Mouse (Mus musculus) embryonic facial prominence, embryonic 15.5 days (tissue): ENCODE results near the gene Amn. TPM values are rescaled to one million over a fixed set of nuclear protein-coding genes. Genes with fewer than 3 reads are reported as not detected.

ENCODE experiments used
- ATAC-seq: fragments of 200-750 bp; cut with Nextera tagmentation; 2 replicates; pipeline ENCODE4 v1.8.0; 2017; ENCODE audit warnings: low read depth, moderate TSS enrichment; ENCODE audit not compliant: insufficient number of reproducible peaks, low FRiP score, low TSS enrichment
- H3K27ac ChIP-seq: fragments of 300-500 bp; sonication (generic); replicated peaks from 2 replicates; pipeline ENCODE4 v1.5.1; 2015; ENCODE audit warnings: mild to moderate bottlenecking, inconsistent platforms
- H3K27me3 ChIP-seq: fragments of 300-500 bp; sonication (generic); 2 replicates; pipeline ENCODE4 v1.6.1; 2015; ENCODE audit warnings: inconsistent platforms
- H3K36me3 ChIP-seq: fragments of 300-500 bp; sonication (generic); 2 replicates; pipeline ENCODE4 v1.6.1; 2015; ENCODE audit warnings: mild to moderate bottlenecking, inconsistent platforms
- H3K4me1 ChIP-seq: fragments of 300-500 bp; sonication (generic); 2 replicates; pipeline ENCODE4 v1.6.1; 2015; ENCODE audit warnings: inconsistent platforms
- H3K4me2 ChIP-seq: fragments of 300-500 bp; sonication (generic); replicated peaks from 2 replicates; pipeline ENCODE4 v1.6.1; 2015; ENCODE audit warnings: mild to moderate bottlenecking, inconsistent platforms
- H3K4me3 ChIP-seq: fragments of 300-500 bp; sonication (generic); replicated peaks from 2 replicates; pipeline ENCODE4 v1.5.1; 2015; ENCODE audit warnings: mild to moderate bottlenecking, inconsistent platforms
- H3K9ac ChIP-seq: fragments of 300-500 bp; sonication (generic); 2 replicates; pipeline ENCODE4 v1.6.1; 2015; ENCODE audit warnings: inconsistent platforms
- H3K9me3 ChIP-seq: fragments of 300-500 bp; sonication (generic); replicated peaks from 2 replicates; pipeline ENCODE4 v1.6.1; 2016; ENCODE audit warnings: inconsistent platforms
- WGBS: fragments of 180-500 bp; shearing (Covaris S2); methylation state at CpG from one replicate; pipeline ENCODE4 v1.1.7; 2015; 5-methylcytosine and 5-hydroxymethylcytosine counted together
- polyA plus RNA-seq: library from polyadenylated mRNA; unstranded; fragments of >200 nt; fragmentation: Nextera tagmentation; extraction: Ambion mirVana; gene quantifications from 2 replicates; pipeline ENCODE4 v1.2.1, GENCODE M21; 2015

Gene Amn
- 0.59 and 1.0 TPM in 2 replicates for polyA plus RNA-seq

GRCm38 (mm10) chr12:111270629-111271277, at the start of gene Amn:
TSS of gene Amn (plus strand) at chr12:111271095.
- 32% methylated on average over 25 of the region's 25 CpGs for WGBS
- H3K4me2 ChIP-seq, result peak within 1 kb of the TSS; percentile 31
- peak within 1 kb of the TSS; percentile 20 for H3K4me3 ChIP-seq
- no peak for ATAC-seq
- H3K9me3 ChIP-seq, result no peaks in the 10 kb centered on the region
- no peak within 1 kb of the TSS for H3K9ac ChIP-seq
- H3K27ac ChIP-seq, result no peak within 1 kb of the TSS
- peaks cover 66% of the 10 kb centered on the region for H3K27me3 ChIP-seq
- H3K36me3 ChIP-seq, result no peaks in the 10 kb centered on the region; the same call in 1 of the 2 replicates
- peaks cover 35% of the 10 kb centered on the region for H3K4me1 ChIP-seq

DNA sequence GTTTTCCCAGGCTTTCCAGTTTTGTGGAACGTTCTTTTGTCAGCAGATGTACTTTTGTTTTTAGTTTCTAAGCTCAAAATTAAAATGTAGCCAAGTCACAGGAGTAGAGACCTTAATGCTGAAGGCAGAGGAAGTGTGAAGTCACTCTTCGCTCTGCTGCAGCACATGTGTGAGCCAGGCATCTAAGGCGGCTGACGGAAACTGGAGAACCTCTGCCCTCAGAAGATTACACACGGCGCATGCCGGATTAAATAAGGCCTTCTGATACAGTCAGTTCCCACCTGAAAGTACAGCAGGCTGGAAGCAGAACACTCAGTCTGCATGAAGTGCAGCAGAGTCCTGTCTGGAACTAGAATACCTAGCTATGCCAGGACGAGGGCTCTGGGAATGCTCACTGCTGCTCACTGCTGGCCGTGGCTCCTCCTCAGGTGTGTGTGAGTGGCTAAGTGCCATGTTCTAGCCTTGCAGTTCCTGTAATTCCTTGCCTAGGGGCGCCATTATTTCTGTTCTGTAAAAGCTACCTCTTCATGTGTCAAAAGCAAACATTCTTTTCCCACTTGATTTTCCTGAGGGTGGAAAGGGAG, 45.6 kb upstream of the Amn start:
- Histone ChIP-seq H3K4me2 (no peak overlapping the region), H3K4me1 (peaks cover 8% of the 10 kb centered on the region), H3K36me3 (peaks cover 25% of the 10 kb centered on the region), H3K4me3 (no peak overlapping the region), H3K27me3 (no peaks in the 10 kb centered on the region), H3K9me3 (no peaks in the 10 kb centered on the region), H3K27ac (peak overlapping the region; percentile 8; the same call in 1 of the 2 replicates), H3K9ac (no peak overlapping the region)
- ATAC-seq, result no peak
- 39% methylated on average over 10 of the region's 10 CpGs for WGBS

DNA sequence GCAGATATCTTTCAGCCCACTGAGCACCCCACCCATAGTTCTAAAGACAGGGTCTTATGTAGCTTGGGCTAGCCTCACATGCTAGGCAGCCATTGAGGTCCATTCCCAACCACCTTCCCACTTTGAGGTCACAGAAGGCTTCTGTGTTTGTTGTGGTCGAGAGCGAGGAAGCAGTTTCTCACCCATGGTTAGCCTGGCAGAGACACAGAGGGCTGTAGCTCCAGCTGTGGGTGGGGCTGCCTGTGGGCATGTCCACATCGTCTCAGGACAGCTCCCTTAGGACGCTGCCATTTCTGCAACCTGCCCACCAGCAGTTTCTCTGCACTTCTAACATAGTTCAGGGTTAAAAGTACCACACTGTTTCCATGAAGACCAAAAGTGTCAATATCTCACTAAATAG, 43.5 kb upstream of the Amn start:
- Histone ChIP-seq H3K36me3 (peaks cover 11% of the 10 kb centered on the region), H3K9ac (no peak overlapping the region), H3K27ac (no peak overlapping the region), H3K4me2 (no peak overlapping the region), H3K4me3 (no peak overlapping the region), H3K4me1 (peaks cover 8% of the 10 kb centered on the region), H3K27me3 (no peaks in the 10 kb centered on the region), H3K9me3 (no peaks in the 10 kb centered on the region)
- no peak for ATAC-seq
- 71% methylated on average over 4 of the region's 4 CpGs for WGBS

GRCm38 (mm10) chr12:111228488-111228887, 42.4 kb upstream of the Amn start:
- Histone ChIP-seq H3K9me3 (no peaks in the 10 kb centered on the region), H3K36me3 (0 out of 2 replicates have a peak, but pooled peaks cover 9% of the 10 kb centered on the region), H3K4me1 (peaks cover 8% of the 10 kb centered on the region), H3K4me3 (no peak overlapping the region), H3K4me2 (no peak overlapping the region), H3K9ac (no peak overlapping the region), H3K27ac (no peak overlapping the region), H3K27me3 (no peaks in the 10 kb centered on the region)
- 92% methylated on average over 5 of the region's 5 CpGs for WGBS
- no peak for ATAC-seq

DNA sequence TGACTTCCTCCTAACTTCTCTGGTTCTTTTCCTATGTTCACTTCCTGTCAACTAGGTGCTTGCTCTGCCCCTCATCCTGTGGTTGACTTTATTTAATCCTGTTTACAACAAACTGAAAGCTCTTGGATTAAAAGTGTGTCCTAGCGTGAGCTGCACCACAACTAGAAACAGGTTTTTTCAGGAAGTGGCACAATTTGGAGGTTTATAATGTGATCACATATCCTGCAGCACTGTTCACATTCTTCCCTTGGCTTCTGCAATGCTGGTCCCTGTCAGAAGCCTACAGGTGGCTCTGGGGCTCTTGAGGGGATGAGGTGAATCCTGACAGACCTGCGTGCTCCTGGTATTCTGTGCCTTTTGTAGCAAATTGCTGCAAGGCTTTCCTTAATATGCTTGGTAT, 40.1 kb upstream of the Amn start:
- Histone ChIP-seq H3K4me2 (no peak overlapping the region), H3K9me3 (no peaks in the 10 kb centered on the region), H3K27me3 (no peaks in the 10 kb centered on the region), H3K9ac (no peak overlapping the region), H3K4me3 (no peak overlapping the region), H3K27ac (no peak overlapping the region), H3K4me1 (0 out of 2 replicates have a peak, but pooled peaks cover 3% of the 10 kb centered on the region), H3K36me3 (0 out of 2 replicates have a peak, but pooled peaks cover 9% of the 10 kb centered on the region)
- 79% methylated on average over 2 of the region's 2 CpGs for WGBS
- ATAC-seq, result no peak

GRCm38 (mm10) chr12:111233798-111234197, 37.1 kb upstream of the Amn start:
- Histone ChIP-seq H3K4me2 (no peak overlapping the region), H3K36me3 (no peaks in the 10 kb centered on the region), H3K27me3 (no peaks in the 10 kb centered on the region), H3K4me1 (peaks cover 12% of the 10 kb centered on the region), H3K4me3 (no peak overlapping the region), H3K9me3 (no peaks in the 10 kb centered on the region), H3K9ac (no peak overlapping the region), H3K27ac (0 out of 2 replicates have a peak overlapping the region, but pooled peaks have one; percentile 14)
- ATAC-seq, result no peak
- WGBS, result 90% methylated on average over 4 of the region's 4 CpGs

DNA sequence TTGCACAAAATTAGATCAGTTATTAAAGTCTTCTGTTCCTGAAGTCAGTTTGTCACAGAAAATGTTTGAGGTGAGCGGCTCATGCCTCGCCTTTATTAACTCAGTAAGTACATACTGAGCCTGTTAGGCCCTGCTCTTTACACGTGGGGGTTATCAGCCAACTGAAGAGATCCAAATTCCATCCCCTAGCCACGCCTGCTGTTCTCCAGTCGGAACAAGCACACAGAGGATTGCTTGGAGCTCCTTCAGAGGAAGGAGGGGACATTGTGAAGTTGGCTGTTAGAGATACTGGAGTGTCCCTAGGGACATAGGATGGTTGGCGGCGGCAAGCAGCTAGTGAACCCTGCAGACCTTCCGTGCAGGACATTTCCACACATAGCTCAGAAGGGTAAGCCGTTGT, 36.5 kb upstream of the Amn start:
- peak overlapping the region; percentile 29; the same call in 1 of the 2 replicates for H3K27ac ChIP-seq
- no peak overlapping the region for H3K4me3 ChIP-seq
- ATAC-seq, result no peak
- H3K27me3 ChIP-seq, result no peaks in the 10 kb centered on the region
- H3K4me2 ChIP-seq, result no peak overlapping the region
- no peak overlapping the region for H3K9ac ChIP-seq
- no peaks in the 10 kb centered on the region for H3K9me3 ChIP-seq
- H3K36me3 ChIP-seq, result no peaks in the 10 kb centered on the region
- WGBS, result 66% methylated on average over 9 of the region's 9 CpGs
- H3K4me1 ChIP-seq, result peaks cover 12% of the 10 kb centered on the region

GRCm38 (mm10) chr12:111235631-111236030, 35.3 kb upstream of the Amn start:
- Histone ChIP-seq H3K9me3 (no peaks in the 10 kb centered on the region), H3K9ac (no peak overlapping the region), H3K4me2 (no peak overlapping the region), H3K36me3 (no peaks in the 10 kb centered on the region), H3K27me3 (no peaks in the 10 kb centered on the region), H3K4me3 (no peak overlapping the region), H3K4me1 (peaks cover 16% of the 10 kb centered on the region), H3K27ac (no peak overlapping the region)
- no peak for ATAC-seq
- 82% methylated on average over 6 of the region's 6 CpGs for WGBS

DNA sequence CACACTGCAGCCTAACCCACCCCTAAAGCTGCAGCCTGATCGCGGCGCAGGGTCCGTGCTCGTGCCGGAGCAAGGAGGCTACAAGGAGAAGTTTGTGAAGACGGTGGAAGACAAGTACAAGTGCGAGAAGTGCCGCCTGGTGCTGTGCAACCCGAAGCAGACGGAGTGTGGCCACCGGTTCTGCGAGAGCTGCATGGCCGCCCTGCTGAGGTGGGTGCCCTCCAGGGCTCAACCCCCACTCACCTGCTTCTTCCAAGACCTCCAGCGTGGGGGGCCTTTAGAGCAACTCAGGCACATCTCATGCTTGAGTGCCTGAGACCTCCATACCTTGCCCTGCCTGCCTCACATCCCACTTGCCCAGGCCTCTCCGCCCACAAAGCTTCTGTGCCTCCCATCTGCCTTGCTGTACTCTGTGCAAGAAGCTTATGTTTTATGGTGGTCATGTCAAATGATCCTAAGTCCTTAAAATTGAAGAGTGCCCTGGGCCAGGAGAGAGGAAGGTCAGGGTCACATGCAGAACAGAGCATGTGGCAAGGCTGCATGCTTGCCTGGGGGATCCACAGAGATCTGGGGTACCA, 33.2 kb upstream of the Amn start:
- H3K4me3 ChIP-seq, result no peak overlapping the region
- H3K4me2 ChIP-seq, result no peak overlapping the region
- H3K9ac ChIP-seq, result no peak overlapping the region
- H3K27ac ChIP-seq, result peak overlapping the region; percentile 75
- peaks cover 16% of the 10 kb centered on the region for H3K4me1 ChIP-seq
- ATAC-seq, result no peak
- no peaks in the 10 kb centered on the region for H3K27me3 ChIP-seq
- 86% methylated on average over 16 of the region's 16 CpGs for WGBS
- H3K9me3 ChIP-seq, result no peaks in the 10 kb centered on the region
- H3K36me3 ChIP-seq, result peaks cover 7% of the 10 kb centered on the region; the same call in 1 of the 2 replicates

DNA sequence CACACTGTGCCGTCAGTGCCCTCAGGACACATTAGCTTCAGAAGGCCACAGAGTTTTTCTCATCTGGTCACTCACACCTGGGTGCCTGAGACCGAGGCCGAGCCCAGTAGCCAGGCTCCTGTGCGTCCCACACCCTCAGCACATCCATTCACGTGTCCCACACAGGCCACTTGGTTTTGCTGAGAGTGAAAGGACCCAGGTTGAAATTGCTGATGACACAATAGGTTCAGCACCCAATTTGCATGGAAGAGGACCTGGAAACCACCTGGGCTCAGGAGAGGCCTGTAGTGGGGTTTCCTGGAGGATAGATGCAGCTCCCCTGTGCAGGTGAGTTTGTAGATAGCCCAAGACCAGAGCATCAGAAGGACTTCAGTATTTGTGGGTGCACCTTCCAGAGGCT, 32.5 kb upstream of the Amn start:
- Histone ChIP-seq H3K27me3 (no peaks in the 10 kb centered on the region), H3K36me3 (peaks cover 13% of the 10 kb centered on the region), H3K27ac (peak overlapping the region; percentile 75), H3K4me2 (no peak overlapping the region), H3K9ac (no peak overlapping the region), H3K4me3 (no peak overlapping the region), H3K4me1 (peaks cover 16% of the 10 kb centered on the region), H3K9me3 (no peaks in the 10 kb centered on the region)
- 70% methylated on average over 5 of the region's 5 CpGs for WGBS
- ATAC-seq, result no peak

DNA sequence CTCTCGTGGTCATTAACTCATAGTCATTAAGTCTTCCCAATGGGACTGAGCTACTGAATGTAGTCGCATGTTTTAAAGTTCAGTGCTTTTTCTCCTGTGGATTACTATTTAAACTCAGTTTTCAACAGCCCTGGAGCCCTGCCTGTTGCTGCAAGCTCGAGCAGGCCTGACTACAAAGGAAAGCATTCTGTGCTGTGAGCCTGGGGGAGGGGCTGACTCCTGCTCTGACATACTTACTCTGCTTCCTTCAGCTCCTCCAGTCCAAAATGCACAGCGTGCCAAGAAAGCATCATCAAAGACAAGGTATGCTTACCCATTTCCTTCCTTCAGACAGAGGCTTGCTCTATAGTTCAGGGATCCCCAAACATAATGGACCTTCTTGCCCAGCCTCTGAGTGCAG, 32.1 kb upstream of the Amn start:
- no peaks in the 10 kb centered on the region for H3K27me3 ChIP-seq
- no peak overlapping the region for H3K9ac ChIP-seq
- H3K36me3 ChIP-seq, result peaks cover 16% of the 10 kb centered on the region
- H3K27ac ChIP-seq, result peak overlapping the region; percentile 75
- peaks cover 14% of the 10 kb centered on the region for H3K4me1 ChIP-seq
- WGBS, result 29% methylated on average over 4 of the region's 4 CpGs
- H3K4me3 ChIP-seq, result no peak overlapping the region
- H3K4me2 ChIP-seq, result no peak overlapping the region
- peak; percentile 53; the same call in 1 of the 2 replicates for ATAC-seq
- H3K9me3 ChIP-seq, result no peaks in the 10 kb centered on the region
